Comparison of ENCODE assay signal across 8 mouse cellular contexts in the genomic region with DNA sequence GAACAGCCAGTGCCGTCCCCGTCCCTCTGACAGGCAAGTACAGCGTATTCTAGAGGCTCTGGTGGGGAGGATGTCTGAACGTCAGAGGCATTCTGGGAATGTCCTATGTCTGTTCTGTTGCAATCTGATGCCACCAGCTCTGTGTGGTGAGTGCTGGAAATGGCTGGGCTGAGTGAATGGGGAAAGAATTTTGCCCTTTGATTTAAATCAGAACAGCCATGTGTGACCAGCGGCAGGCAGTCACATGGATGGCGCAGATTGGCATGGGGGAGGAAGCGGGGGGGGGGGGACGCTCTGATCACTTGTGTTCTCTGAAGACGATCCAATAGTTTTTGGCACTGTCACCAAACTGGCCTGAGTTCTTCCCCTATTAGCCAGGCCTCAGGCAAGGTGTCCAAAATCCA.
DNase-seq lines count a peak whose midpoint lies in the region; ATAC-seq lines count a peak whose summit lies in the region.
"Had no signal": no experiment of that assay in that cellular context is flagged by ENCODE, and none has a peak within 500 bp of the region (broad histone marks: within the 10 kb centered on the region; RNA-seq: fewer than 3 reads in every experiment).

No protein-coding gene starts in this region.

- H3K27ac ChIP-seq in hindbrain, embryonic 10.5 days = peak overlapping the region; percentile 79
- no peak overlapping the region for H3K27ac ChIP-seq in hindbrain, embryonic 11.5 days (ENCODE audit: low read depth, low read length)

- H3K9ac ChIP-seq in hindbrain, embryonic 11.5 days (ENCODE audit: low read depth, low read length) = no peak overlapping the region

- H3K9me3 ChIP-seq in hindbrain, embryonic 10.5 days = no peaks in the 10 kb centered on the region
- no peaks in the 10 kb centered on the region for H3K9me3 ChIP-seq in hindbrain, embryonic 11.5 days (ENCODE audit: control insufficient read depth, low read length)

- H3K36me3 ChIP-seq in hindbrain, embryonic 10.5 days = no peaks in the 10 kb centered on the region
- no peaks in the 10 kb centered on the region for H3K36me3 ChIP-seq in hindbrain, embryonic 11.5 days (ENCODE audit: control insufficient read depth, insufficient read depth, low read length)

- 68% methylated on average over 9 of the region's 9 CpGs for WGBS in hindbrain, embryonic 10.5 days
- 69% methylated on average over 9 of the region's 9 CpGs for WGBS in hindbrain, embryonic 11.5 days

- peaks cover 23% of the 10 kb centered on the region for H3K4me1 ChIP-seq in hindbrain, embryonic 10.5 days (replicated peaks)
- peaks cover 2% of the 10 kb centered on the region for H3K4me1 ChIP-seq in hindbrain, embryonic 11.5 days (replicated peaks; ENCODE audit: control insufficient read depth, insufficient read depth, low read length)

- H3K4me3 ChIP-seq in hindbrain, embryonic 10.5 days = no peak overlapping the region
- H3K4me3 ChIP-seq in hindbrain, embryonic 11.5 days (ENCODE audit: low read depth, low read length) = no peak overlapping the region

- ATAC-seq in hindbrain, embryonic 11.5 days (ENCODE audit: low FRiP score) = no peak
- no peak for ATAC-seq in megakaryocyte, adult 5-6 weeks (ENCODE audit: poor library complexity, severe bottlenecking)

- peaks cover 4% of the 10 kb centered on the region for H3K27me3 ChIP-seq in hindbrain, embryonic 10.5 days (ENCODE audit: insufficient read depth, poor library complexity, severe bottlenecking)
- H3K27me3 ChIP-seq in hindbrain, embryonic 11.5 days (ENCODE audit: control insufficient read depth, insufficient read depth, low read length) = no peaks in the 10 kb centered on the region

- DNase-seq in hindbrain, embryonic 10.5 days (ENCODE audit: low spot score) = no peak
- DNase-seq in hindbrain, embryonic 11.5 days (ENCODE audit: low spot score) = no peak
- DNase-seq in Muller cell, postnatal 12 days (ENCODE audit: inconsistent ontology term) = peak; percentile 85
- peak; percentile 75 for DNase-seq in cerebellum, adult 9-10 months
- DNase-seq in layer of hippocampus, adult 9-11 months = peak; percentile 44
- no peak for DNase-seq in urinary bladder, postnatal 10 days (ENCODE audit: low spot score)
- DNase-seq: right cerebral cortex, adult 18-20 months had no signal

- H3K4me2 ChIP-seq in hindbrain, embryonic 11.5 days (replicated peaks; ENCODE audit: low read depth, low read length) = no peak overlapping the region

Comparison
In these comparisons a context has a peak if more than half of its experiments do, and no peak if none do; other contexts are left out.
1. DNase-seq: peak in Muller cell, postnatal 12 days (single experiment), cerebellum, adult 9-10 months (single experiment) and layer of hippocampus, adult 9-11 months (single experiment); none in hindbrain, embryonic 10.5 days (single experiment), hindbrain, embryonic 11.5 days (single experiment) and urinary bladder, postnatal 10 days (single experiment).